Mouse (Mus musculus): ENCODE measurements around the gene Mypop. TPM values are rescaled to one million over a fixed set of nuclear protein-coding genes. Genes with fewer than 3 reads are reported as not detected.

The Mypop gene
- polyA plus RNA-seq, 1 experiment from 2014 or later = 5.0 TPM

Other genes with a start within 250 kb of the Mypop start
- gene Psg19, start 192.7 kb upstream of the Mypop start, polyA plus RNA-seq (2016; fragmentation: Nextera tagmentation; extraction: Ambion mirVana) = not detected in 2 replicates
- gene Psg17, start 169.6 kb upstream of the Mypop start, polyA plus RNA-seq (2016; fragmentation: Nextera tagmentation; extraction: Ambion mirVana) = not detected in 2 replicates
- 0.26 and 0.31 TPM in 2 replicates for gene Mill2, start 151.3 kb upstream of the Mypop start, polyA plus RNA-seq (2016; fragmentation: Nextera tagmentation; extraction: Ambion mirVana)
- 1.0 and 1.5 TPM in 2 replicates for gene Pglyrp1, start 119.9 kb upstream of the Mypop start, polyA plus RNA-seq (2016; fragmentation: Nextera tagmentation; extraction: Ambion mirVana)
- 36.8 and 39.2 TPM in 2 replicates for gene Ccdc61, start 80.8 kb upstream of the Mypop start, polyA plus RNA-seq (2016; fragmentation: Nextera tagmentation; extraction: Ambion mirVana)
- gene Nova2, start 65.4 kb upstream of the Mypop start, polyA plus RNA-seq (2016; fragmentation: Nextera tagmentation; extraction: Ambion mirVana) = 3.5 and 7.3 TPM in 2 replicates
- 0.09 TPM in 1 of 2 replicates, not detected in the other for gene Nanos2, start 3.8 kb upstream of the Mypop start, polyA plus RNA-seq (2016; fragmentation: Nextera tagmentation; extraction: Ambion mirVana)
- 23.2 and 31.1 TPM in 2 replicates for gene Irf2bp1, start 12.8 kb downstream of the Mypop start, polyA plus RNA-seq (2016; fragmentation: Nextera tagmentation; extraction: Ambion mirVana)
- gene Foxa3, start 32.3 kb downstream of the Mypop start, polyA plus RNA-seq (2016; fragmentation: Nextera tagmentation; extraction: Ambion mirVana) = 0.07 TPM in 1 of 2 replicates, not detected in the other
- gene Sympk, start 33.1 kb downstream of the Mypop start, polyA plus RNA-seq (2016; fragmentation: Nextera tagmentation; extraction: Ambion mirVana) = 45.9 and 57.2 TPM in 2 replicates
- not detected in 2 replicates for gene Rsph6a, start 63.4 kb downstream of the Mypop start, polyA plus RNA-seq (2016; fragmentation: Nextera tagmentation; extraction: Ambion mirVana)
- gene Dmwd, start 85.0 kb downstream of the Mypop start, polyA plus RNA-seq (2016; fragmentation: Nextera tagmentation; extraction: Ambion mirVana) = 16.6 and 20.7 TPM in 2 replicates
- gene Dmpk, start 92.6 kb downstream of the Mypop start, polyA plus RNA-seq (2016; fragmentation: Nextera tagmentation; extraction: Ambion mirVana) = 9.9 and 10.2 TPM in 2 replicates
- 7.4 and 8.4 TPM in 2 replicates for gene Six5, start 103.3 kb downstream of the Mypop start, polyA plus RNA-seq (2016; fragmentation: Nextera tagmentation; extraction: Ambion mirVana)
- 1.2 and 1.5 TPM in 2 replicates for gene Gm4969, start 127.1 kb downstream of the Mypop start, polyA plus RNA-seq (2016; fragmentation: Nextera tagmentation; extraction: Ambion mirVana)
- 17.1 and 19.4 TPM in 2 replicates for gene Fbxo46, start 128.6 kb downstream of the Mypop start, polyA plus RNA-seq (2016; fragmentation: Nextera tagmentation; extraction: Ambion mirVana)
- 16.7 and 22.1 TPM in 2 replicates for gene Qpctl, start 158.0 kb downstream of the Mypop start, polyA plus RNA-seq (2016; fragmentation: Nextera tagmentation; extraction: Ambion mirVana)
- gene Snrpd2, start 158.5 kb downstream of the Mypop start, polyA plus RNA-seq (2016; fragmentation: Nextera tagmentation; extraction: Ambion mirVana) = 184 TPM in 2 replicates
- 0.95 and 1.3 TPM in 2 replicates for gene Gipr, start 174.9 kb downstream of the Mypop start, polyA plus RNA-seq (2016; fragmentation: Nextera tagmentation; extraction: Ambion mirVana)
- 2.8 and 4.9 TPM in 2 replicates for gene Eml2, start 185.2 kb downstream of the Mypop start, polyA plus RNA-seq (2016; fragmentation: Nextera tagmentation; extraction: Ambion mirVana)
- gene Gpr4, start 221.3 kb downstream of the Mypop start, polyA plus RNA-seq (2016; fragmentation: Nextera tagmentation; extraction: Ambion mirVana) = 1.8 and 2.9 TPM in 2 replicates
- gene Opa3, start 237.1 kb downstream of the Mypop start, polyA plus RNA-seq (2016; fragmentation: Nextera tagmentation; extraction: Ambion mirVana) = 47.8 and 51.1 TPM in 2 replicates

Data from hindbrain, embryonic 10.5 days (tissue).